Mouse (Mus musculus) forebrain, embryonic 10.5 days (tissue): ENCODE measurements around the gene Twf2. TPM values are rescaled to one million over a fixed set of nuclear protein-coding genes. Genes with fewer than 3 reads are reported as not detected.

Experiments used
- DNase-seq: peaks from one replicate; pipeline ENCODE4 v3.0.0-alpha.2; 2017; ENCODE audit warnings: low spot score; ENCODE audit errors: extremely low spot score
- H3K27ac ChIP-seq: fragments of 300-500 bp; sonication (generic); 2 replicates; pipeline ENCODE4 v1.5.1; 2016; ENCODE audit warnings: mild to moderate bottlenecking
- H3K27me3 ChIP-seq: fragments of 300-500 bp; sonication (generic); 2 replicates; pipeline ENCODE4 v1.6.1; 2016; ENCODE audit warnings: mild to moderate bottlenecking; ENCODE audit not compliant: poor library complexity, severe bottlenecking
- H3K36me3 ChIP-seq: fragments of 300-500 bp; sonication (generic); replicated peaks from 2 replicates; pipeline ENCODE4 v1.6.1; 2016; ENCODE audit warnings: mild to moderate bottlenecking, moderate library complexity
- H3K4me1 ChIP-seq: fragments of 300-500 bp; sonication (generic); 2 replicates; pipeline ENCODE4 v1.6.1; 2016
- H3K4me3 ChIP-seq: fragments of 300-500 bp; sonication (generic); 2 replicates; pipeline ENCODE4 v1.5.1; 2016; ENCODE audit warnings: mild to moderate bottlenecking, moderate library complexity
- H3K9me3 ChIP-seq: fragments of 300-500 bp; sonication (generic); 2 replicates; pipeline ENCODE4 v1.6.1; 2016; ENCODE audit warnings: mild to moderate bottlenecking, moderate library complexity
- WGBS: fragments of 180-500 bp; shearing (Covaris S2); methylation state at CpG from one replicate; pipeline ENCODE4 v1.1.7; 2016; 5-methylcytosine and 5-hydroxymethylcytosine counted together
- polyA plus RNA-seq: library from polyadenylated mRNA; unstranded; fragments of >200 nt; fragmentation: Nextera tagmentation; extraction: Ambion mirVana; gene quantifications from 2 replicates; pipeline ENCODE4 v1.2.1, GENCODE M21; 2016

Gene Twf2
- polyA plus RNA-seq, 1 experiment from 2014 or later, result 71.8 TPM

DNA sequence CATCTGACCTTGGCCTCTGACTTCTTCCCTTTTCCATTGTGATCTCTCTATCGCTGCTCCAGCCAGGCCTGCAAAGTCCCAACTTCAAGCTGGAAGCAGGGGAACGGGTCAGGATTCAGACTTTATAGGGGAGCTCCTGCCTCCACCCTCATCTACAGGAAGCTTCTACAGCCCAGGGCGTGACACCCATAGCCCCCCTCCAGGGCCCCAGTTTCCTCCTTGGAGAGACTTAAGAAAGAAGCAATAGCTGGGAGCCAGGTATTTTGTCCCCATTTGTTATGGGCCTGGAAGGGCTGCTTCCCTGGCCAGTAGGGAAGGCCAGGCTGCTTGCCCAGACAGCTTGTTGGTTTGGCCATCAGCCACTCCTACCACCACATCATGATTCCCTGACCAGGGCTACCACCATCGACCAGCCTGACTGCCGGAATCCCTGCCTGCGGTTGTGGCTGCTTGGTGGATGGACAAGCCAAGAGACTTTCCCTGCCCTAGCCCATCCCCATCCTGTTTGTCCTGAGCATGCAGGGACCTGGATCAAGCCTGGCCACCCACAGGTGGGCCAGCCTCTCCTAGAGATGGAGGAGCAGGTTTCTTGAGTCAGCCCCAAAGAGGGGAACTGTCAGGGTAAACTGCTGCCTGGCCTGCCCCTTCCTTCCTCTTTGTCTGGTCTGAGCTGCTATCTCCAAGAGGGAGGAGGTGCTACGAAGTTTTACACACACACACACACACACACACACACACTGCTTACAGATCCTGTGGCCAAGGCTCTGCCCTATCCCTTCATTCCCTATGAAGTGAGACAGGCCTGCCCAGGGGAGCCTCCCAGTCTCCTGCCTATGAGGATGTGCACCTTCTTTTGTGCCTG is 1.3 kb downstream of the Twf2 start:
- WGBS, result 81% methylated on average over 7 of the region's 7 CpGs
- Histone ChIP-seq H3K9me3 (no peaks in the 10 kb centered on the region), H3K27me3 (peaks cover 33% of the 10 kb centered on the region), H3K4me1 (peaks cover 54% of the 10 kb centered on the region), H3K4me3 (peak overlapping the region; percentile 68), H3K36me3 (peaks cover 26% of the 10 kb centered on the region), H3K27ac (peak overlapping the region; percentile 85; the same call in 1 of the 2 replicates)
- no peak for DNase-seq

DNA sequence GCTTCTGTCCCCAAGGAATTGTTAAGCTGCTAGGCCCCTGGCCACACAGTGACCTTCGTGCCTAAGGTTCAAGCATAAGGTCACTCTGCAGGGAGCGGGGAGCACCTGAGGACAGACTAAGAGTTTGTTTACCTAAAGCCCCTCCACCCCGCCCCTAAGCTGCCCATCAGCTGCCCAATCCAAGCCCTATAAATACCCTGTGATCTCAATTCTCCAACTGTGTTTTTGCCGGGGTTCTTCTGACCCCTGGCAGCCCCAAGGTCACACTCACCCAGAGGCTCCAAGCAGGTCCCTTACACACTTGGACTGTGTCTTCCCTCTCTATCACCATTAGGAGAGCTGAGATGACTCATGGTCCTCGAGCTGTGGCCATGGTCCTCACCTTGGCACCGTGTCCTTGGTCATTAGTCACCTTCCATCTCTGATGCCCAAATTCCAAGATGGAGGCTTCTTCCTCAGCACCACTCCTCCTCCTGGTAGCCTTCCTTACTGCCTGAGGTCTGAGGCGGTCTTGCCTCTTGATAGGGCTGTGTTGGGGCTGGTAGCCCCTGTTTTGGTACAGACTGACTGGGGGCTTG is 2.9 kb downstream of the Twf2 start:
- Histone ChIP-seq H3K36me3 (peaks cover 26% of the 10 kb centered on the region), H3K4me3 (no peak overlapping the region), H3K27me3 (peaks cover 20% of the 10 kb centered on the region), H3K9me3 (no peaks in the 10 kb centered on the region), H3K4me1 (peaks cover 47% of the 10 kb centered on the region), H3K27ac (no peak overlapping the region)
- no peak for DNase-seq
- 77% methylated on average over 7 of the region's 7 CpGs for WGBS

DNA sequence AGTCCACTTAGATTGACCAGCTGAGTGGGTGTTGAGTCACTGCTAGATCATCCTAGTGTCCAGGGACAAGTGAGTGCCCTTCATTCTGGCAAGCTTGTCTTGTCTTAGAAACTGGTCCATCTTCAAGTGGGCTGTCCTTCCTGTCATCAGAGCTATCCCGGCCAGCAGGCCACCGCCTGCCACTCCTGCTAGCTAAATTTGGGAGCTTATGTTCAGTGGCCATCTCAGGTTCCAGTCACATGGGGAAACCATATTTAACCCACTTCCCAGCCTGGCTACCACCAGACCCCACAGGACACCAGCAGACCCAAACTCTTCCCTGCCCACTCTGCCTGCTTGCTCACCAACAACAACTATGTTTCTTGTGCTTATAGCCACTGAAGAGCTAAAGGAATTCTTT is 3.6 kb downstream of the Twf2 start:
- H3K36me3 ChIP-seq, result peaks cover 26% of the 10 kb centered on the region
- H3K4me1 ChIP-seq, result peaks cover 54% of the 10 kb centered on the region
- 93% methylated on average over 2 of the region's 2 CpGs for WGBS

GRCm38 (mm10) chr9:106208181-106208580 is 5.3 kb downstream of the Twf2 start:
- peaks cover 9% of the 10 kb centered on the region; the same call in 1 of the 2 replicates for H3K27me3 ChIP-seq
- H3K4me1 ChIP-seq, result peaks cover 55% of the 10 kb centered on the region
- no peak for DNase-seq
- peaks cover 37% of the 10 kb centered on the region for H3K36me3 ChIP-seq
- no peak overlapping the region for H3K27ac ChIP-seq
- H3K4me3 ChIP-seq, result no peak overlapping the region
- WGBS, result 84% methylated on average over 5 of the region's 5 CpGs
- no peaks in the 10 kb centered on the region for H3K9me3 ChIP-seq

More for the DNA sequence above, 3.6 kb downstream of the Twf2 start:
- no peak for DNase-seq
- no peaks in the 10 kb centered on the region for H3K9me3 ChIP-seq
- no peak overlapping the region for H3K27ac ChIP-seq
- H3K4me3 ChIP-seq, result no peak overlapping the region
- peaks cover 17% of the 10 kb centered on the region for H3K27me3 ChIP-seq

GRCm38 (mm10) chr9:106209954-106210353 is 7.0 kb downstream of the Twf2 start:
- Histone ChIP-seq H3K36me3 (peaks cover 50% of the 10 kb centered on the region), H3K9me3 (no peaks in the 10 kb centered on the region), H3K27me3 (no peaks in the 10 kb centered on the region), H3K27ac (no peak overlapping the region), H3K4me3 (no peak overlapping the region), H3K4me1 (peaks cover 37% of the 10 kb centered on the region)
- 92% methylated on average over 4 of the region's 4 CpGs for WGBS
- DNase-seq, result no peak

DNA sequence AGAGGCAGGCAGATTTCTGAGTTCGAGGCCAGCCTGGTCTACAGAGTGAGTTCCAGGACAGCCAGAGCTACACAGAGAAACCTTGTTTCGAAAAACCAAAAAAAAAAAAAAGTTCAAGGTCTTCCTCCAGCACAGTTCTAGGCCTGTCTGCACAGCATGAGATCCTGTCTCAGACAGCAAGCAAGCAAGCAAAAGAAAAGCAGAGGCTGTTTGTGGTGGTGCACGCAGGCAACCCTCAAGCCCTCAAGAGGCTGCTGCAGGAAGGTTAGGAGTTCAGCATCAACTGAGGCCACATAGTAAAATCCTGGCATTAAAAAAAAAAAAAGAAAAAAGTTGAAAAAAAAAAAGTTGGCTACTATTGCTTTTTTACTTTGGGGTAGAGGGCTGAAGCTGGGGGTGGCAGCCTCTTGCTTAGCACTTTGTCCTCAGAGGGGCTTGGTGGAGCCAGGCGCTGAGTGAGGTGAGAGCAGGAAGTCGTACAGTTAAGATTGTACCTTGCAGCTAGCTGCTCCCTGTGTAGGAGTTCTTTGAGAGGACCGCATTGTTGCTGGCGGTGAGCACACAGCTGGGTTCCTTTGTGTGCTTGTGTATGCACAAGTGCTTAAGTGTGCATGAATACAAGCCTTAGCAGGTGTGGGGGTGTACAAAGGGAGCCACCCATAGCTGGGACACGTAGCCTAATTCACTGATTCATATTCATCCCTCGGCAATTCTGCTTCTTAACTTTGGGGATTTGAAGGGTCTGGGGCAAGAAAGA is 8.1 kb downstream of the Twf2 start:
- Histone ChIP-seq H3K27me3 (no peaks in the 10 kb centered on the region), H3K4me3 (peak overlapping the region; percentile 43), H3K36me3 (peaks cover 55% of the 10 kb centered on the region), H3K4me1 (peaks cover 28% of the 10 kb centered on the region), H3K27ac (peak overlapping the region; percentile 85), H3K9me3 (no peaks in the 10 kb centered on the region)
- DNase-seq, result peak; percentile 41
- 29% methylated on average over 9 of the region's 9 CpGs for WGBS

DNA sequence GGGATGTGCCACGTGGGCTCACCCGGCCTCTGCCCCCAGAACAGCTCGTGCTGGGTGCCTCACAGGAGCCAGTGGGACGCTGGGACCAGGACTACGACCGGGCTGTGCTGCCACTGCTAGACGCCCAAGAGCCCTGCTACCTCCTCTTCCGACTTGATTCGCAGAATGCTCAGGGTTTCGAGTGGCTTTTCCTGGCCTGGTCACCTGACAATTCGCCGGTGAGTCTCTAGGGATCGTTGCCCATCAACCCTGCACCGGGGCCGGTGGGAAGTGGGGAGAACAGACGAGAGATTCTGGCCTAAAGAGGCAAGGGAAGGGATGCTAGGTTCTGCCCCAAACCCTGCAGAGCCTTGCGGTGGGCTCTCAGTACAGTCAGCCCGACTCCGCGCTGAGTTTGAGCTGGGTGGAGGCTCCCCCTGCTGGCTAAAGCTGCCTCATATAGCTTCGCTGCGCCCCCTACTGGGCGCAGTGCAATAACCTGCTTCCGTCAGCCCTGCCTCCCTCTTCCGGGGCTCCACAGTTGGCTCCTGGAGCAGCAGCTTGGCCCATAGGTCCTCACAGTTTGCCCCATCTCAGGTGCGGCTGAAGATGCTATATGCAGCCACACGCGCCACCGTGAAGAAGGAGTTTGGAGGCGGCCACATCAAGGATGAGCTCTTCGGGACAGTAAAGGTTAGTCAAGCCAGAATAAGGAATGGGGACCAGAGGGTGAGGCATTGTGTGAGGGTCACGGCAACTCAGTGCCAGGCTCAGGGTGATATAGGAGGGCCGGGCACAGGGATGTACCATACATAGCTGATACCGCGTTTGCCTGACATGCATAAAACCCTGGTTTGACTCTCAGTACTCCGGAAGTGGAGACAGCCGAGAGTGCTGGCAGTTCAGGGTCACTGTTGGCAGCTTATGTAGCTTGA is 9.0 kb downstream of the Twf2 start:
- 17% methylated on average over 37 of the region's 37 CpGs for WGBS
- DNase-seq, result peak; percentile 90
- Histone ChIP-seq H3K4me3 (peak overlapping the region; percentile 43), H3K4me1 (peaks cover 22% of the 10 kb centered on the region), H3K27me3 (no peaks in the 10 kb centered on the region), H3K36me3 (peaks cover 51% of the 10 kb centered on the region), H3K9me3 (no peaks in the 10 kb centered on the region), H3K27ac (peak overlapping the region; percentile 85)

DNA sequence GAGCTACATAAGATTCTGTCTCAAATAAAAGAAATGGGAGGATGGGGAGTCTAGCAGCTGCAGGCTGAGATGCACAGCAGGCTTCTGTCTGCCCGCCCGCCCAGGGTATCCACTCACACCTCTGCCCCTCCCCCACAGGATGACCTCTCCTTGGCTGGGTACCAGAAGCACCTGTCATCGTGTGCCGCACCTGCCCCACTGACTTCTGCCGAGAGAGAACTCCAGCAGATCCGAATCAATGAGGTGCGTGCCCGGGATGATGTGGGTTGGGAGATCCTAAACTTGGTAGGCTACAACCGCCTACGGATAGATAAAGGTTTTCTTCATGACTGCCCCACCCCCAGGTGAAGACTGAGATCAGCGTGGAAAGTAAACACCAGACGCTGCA is 9.7 kb downstream of the Twf2 start:
- H3K27ac ChIP-seq, result no peak overlapping the region
- WGBS, result 90% methylated on average over 12 of the region's 12 CpGs

GRCm38 (mm10) chr9:106215341-106216125 is 12.6 kb downstream of the Twf2 start:
- Histone ChIP-seq H3K27ac (no peak overlapping the region), H3K27me3 (no peaks in the 10 kb centered on the region), H3K4me3 (no peak overlapping the region), H3K4me1 (peaks cover 21% of the 10 kb centered on the region), H3K36me3 (peaks cover 34% of the 10 kb centered on the region), H3K9me3 (no peaks in the 10 kb centered on the region)
- 86% methylated on average over 6 of the region's 6 CpGs for WGBS
- no peak for DNase-seq

More for the DNA sequence above, 9.7 kb downstream of the Twf2 start:
- Histone ChIP-seq H3K27me3 (no peaks in the 10 kb centered on the region), H3K36me3 (peaks cover 46% of the 10 kb centered on the region), H3K9me3 (no peaks in the 10 kb centered on the region), H3K4me1 (peaks cover 22% of the 10 kb centered on the region), H3K4me3 (no peak overlapping the region)
- no peak for DNase-seq

DNA sequence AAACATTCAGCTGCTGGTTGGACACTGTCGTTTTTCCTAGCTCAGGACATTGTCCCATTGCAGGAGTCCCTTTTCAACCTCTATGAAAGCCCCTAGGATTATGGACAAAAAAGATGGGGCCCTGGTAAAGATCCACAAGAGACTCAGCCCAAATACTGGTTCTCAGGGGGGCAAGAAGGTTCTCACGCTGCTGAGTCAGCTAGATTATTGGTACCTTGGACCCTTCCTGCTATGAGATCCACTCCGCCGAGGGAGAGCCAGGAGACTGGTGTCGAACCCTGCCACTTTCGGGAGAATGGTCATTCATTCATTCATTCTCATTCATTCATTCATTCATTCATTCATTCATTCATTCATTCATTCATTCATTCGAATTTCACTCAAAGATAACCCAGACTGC is 14.1 kb downstream of the Twf2 start:
- WGBS, result 86% methylated on average over 7 of the region's 7 CpGs
- Histone ChIP-seq H3K9me3 (no peaks in the 10 kb centered on the region), H3K27ac (no peak overlapping the region), H3K36me3 (peaks cover 34% of the 10 kb centered on the region), H3K4me3 (no peak overlapping the region), H3K27me3 (no peaks in the 10 kb centered on the region), H3K4me1 (peaks cover 7% of the 10 kb centered on the region)
- DNase-seq, result no peak

DNA sequence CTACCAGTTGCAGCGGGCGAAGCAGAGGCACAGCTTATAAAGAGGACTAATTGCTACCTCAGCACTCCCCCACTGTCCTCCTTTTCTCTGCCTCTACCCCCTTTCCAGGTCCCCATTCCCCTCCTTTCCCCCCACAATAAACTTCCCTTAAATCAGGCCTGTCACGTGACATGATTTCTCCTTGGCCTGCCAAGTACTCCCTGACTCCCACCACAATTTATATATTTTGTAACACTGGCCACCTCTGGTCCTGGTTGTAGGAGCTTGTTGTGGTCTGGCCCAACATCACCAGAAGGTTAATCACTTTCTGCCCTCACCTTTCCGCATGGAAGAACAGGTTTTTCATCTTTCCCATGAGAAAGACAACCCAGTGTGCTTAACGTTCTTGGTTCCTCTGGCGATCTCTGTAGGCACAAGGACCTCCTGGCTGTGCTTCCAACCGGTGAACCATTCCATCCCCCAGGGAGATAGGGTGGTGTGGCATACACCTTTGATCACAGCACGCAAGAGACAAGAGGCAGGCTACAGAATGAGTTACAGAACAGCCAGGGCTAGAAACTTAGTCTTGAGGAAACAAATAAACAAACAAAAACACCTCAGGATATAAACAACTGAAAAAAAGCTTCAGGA is 18.1 kb downstream of the Twf2 start:
- Histone ChIP-seq H3K4me1 (peaks cover 4% of the 10 kb centered on the region), H3K9me3 (no peaks in the 10 kb centered on the region), H3K36me3 (no peaks in the 10 kb centered on the region), H3K4me3 (no peak overlapping the region), H3K27me3 (peaks cover 30% of the 10 kb centered on the region), H3K27ac (no peak overlapping the region)
- 75% methylated on average over 8 of the region's 8 CpGs for WGBS
- peak; percentile 13 for DNase-seq
